Mouse (Mus musculus) E14TG2a.4 (cell line): ENCODE results near the gene Elobl.

Experiments used
- CTCF ChIP-seq: conservative IDR thresholded peaks from 2 replicates; pipeline ENCODE4 v1.5.1; 2014; ENCODE audit warnings: low read length
- NANOG ChIP-seq: IDR thresholded peaks from 2 replicates; pipeline ENCODE4 v1.6.1; 2014; ENCODE audit warnings: borderline replicate concordance, low read length, mixed read lengths
- POU5F1 ChIP-seq: IDR thresholded peaks from 2 replicates; pipeline ENCODE4 v1.6.1; 2014; ENCODE audit warnings: low read length, borderline replicate concordance

DNA sequence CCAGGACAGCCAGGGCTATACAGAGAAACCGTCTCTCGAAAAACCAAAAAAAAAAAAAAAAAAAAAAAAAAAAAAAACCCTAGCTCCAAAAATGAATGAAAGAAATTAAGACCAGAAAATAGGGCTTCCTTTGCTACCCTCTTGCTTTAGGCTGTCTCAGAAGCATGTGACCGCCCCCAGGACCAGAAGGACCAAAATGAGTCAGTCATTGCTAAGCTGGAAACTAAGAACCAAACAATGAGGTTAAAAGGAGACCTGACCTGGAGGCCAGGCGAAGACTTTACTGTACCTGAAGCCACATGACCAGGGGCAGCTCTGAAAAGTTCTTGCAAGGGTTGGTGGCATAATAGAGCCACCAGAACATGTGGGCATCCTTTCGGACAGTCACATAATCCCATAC, 14.6 kb downstream of the Elobl start:
- TF ChIP-seq CTCF (no peak), POU5F1 (no peak), NANOG (no peak)
